Mouse (Mus musculus): ENCODE measurements at regions not wholly inside any gene's neighbourhood (a gene's known extent, or its start where the extent isn't known, plus 50 kb on each side); places are given as distances from the start of the nearest gene placed in this dataset.

DNA sequence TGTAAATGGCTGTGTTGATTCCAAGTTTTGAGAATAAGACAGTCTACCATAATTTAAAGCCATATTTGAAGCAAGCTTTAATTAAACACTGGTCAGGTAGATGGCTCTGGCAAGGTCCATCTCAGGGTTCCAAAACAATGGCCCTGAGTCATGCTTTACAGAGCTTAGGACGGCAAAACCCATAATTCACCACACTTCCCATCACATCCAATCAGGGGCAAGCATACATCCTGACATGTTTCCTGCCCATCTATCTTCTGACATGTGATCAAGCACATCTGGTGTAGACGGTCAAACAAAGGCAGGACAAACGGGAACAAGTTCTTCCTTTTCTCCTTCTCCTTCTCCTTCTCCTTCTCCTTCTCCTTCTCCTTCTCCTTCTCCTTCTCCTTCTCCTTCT is 101.5 kb downstream of the Zfp706 start:
- no peak overlapping the region for H3K4me3 ChIP-seq (ENCODE audit: low read depth, low read length)
- no peak for TF ChIP-seq CTCF (IDR thresholded peaks at IDR 0.05; ENCODE audit: extremely low read depth, insufficient read length, insufficient replicate concordance, low read depth, low read length)
- WGBS, result 73% methylated on average over 3 of the region's 3 CpGs
- H3K27me3 ChIP-seq (ENCODE audit: control insufficient read depth, insufficient read depth, low read length), result no peaks in the 10 kb centered on the region
- H3K4me1 ChIP-seq (ENCODE audit: control insufficient read depth, insufficient read depth, insufficient read length, low read length), result peaks cover 25% of the 10 kb centered on the region
- H3K27ac ChIP-seq (ENCODE audit: insufficient read depth, low read depth, low read length), result no peak overlapping the region
- H3K36me3 ChIP-seq (ENCODE audit: control insufficient read depth, insufficient read depth, low read length), result no peaks in the 10 kb centered on the region

DNA sequence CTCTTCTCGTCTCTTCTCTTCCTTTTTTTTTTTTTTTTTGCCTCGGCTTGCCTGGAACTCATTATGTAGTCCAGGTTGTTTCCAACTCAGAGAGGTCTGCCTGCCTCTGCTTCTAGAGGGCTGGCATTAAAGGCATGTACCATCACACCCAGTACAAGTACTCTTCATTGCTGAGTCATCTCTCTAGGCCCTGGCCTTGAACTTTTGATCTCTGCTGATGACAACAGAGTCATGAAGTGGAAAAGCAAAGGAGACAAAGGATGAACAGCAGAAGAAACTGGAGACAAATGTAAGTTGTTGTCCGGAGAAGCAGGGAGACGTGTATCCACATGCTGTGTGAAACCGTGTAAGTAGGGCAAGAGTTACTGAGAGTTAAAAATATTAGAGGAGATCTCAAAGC is 103.7 kb downstream of the Zfp706 start:
- H3K27ac ChIP-seq (ENCODE audit: insufficient read depth, low read depth, low read length), result peak overlapping the region; percentile 75
- H3K27me3 ChIP-seq (ENCODE audit: control insufficient read depth, insufficient read depth, low read length), result no peaks in the 10 kb centered on the region
- no peaks in the 10 kb centered on the region for H3K36me3 ChIP-seq (ENCODE audit: control insufficient read depth, insufficient read depth, low read length)
- TF ChIP-seq CTCF (IDR thresholded peaks at IDR 0.05; ENCODE audit: extremely low read depth, insufficient read length, insufficient replicate concordance, low read depth, low read length) (no peak), POLR2A (IDR thresholded peaks at IDR 0.05; ENCODE audit: low read depth, low read length) (no peak)
- peaks cover 36% of the 10 kb centered on the region for H3K4me1 ChIP-seq (ENCODE audit: control insufficient read depth, insufficient read depth, insufficient read length, low read length)
- 79% methylated on average over 5 of the region's 5 CpGs for WGBS
- H3K4me3 ChIP-seq (ENCODE audit: low read depth, low read length), result no peak overlapping the region

GRCm38 (mm10) chr15:36903309-36903708 is 104.3 kb downstream of the Zfp706 start:
- no peaks in the 10 kb centered on the region for H3K27me3 ChIP-seq (ENCODE audit: control insufficient read depth, insufficient read depth, low read length)
- H3K36me3 ChIP-seq (ENCODE audit: control insufficient read depth, insufficient read depth, low read length), result no peaks in the 10 kb centered on the region
- TF ChIP-seq POLR2A (IDR thresholded peaks at IDR 0.05; ENCODE audit: low read depth, low read length) (no peak), CTCF (IDR thresholded peaks at IDR 0.05; ENCODE audit: extremely low read depth, insufficient read length, insufficient replicate concordance, low read depth, low read length) (no peak)
- H3K27ac ChIP-seq (ENCODE audit: insufficient read depth, low read depth, low read length), result peak overlapping the region; percentile 75
- WGBS, result 35% methylated on average over 4 of the region's 4 CpGs
- H3K4me3 ChIP-seq (ENCODE audit: low read depth, low read length), result no peak overlapping the region
- H3K4me1 ChIP-seq (ENCODE audit: control insufficient read depth, insufficient read depth, insufficient read length, low read length), result peaks cover 39% of the 10 kb centered on the region

DNA sequence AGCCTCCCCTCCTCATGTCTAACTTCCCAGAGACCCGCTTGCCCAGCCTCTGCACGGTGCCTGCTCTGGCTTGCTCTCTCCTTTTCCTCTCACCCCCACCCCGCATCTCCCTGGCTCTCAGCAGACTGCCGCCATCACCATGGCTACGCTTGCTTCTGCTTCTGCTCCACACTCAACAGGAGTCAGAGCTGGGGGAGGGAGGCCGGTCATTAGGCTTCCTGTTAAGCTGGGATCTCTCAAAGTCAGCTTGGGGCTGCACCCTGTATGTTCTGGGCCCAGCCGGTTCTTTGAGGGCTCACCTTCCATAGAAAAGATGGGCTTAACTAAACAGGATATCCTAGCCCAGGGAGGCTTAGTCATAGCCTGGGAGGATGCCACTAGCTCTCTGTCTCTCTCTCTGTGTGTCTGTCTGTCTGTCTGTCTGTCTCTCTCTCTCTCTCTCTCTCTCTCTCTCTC is 105.7 kb downstream of the Zfp706 start:
- Histone ChIP-seq H3K4me3 (ENCODE audit: low read depth, low read length) (no peak overlapping the region), H3K27ac (ENCODE audit: insufficient read depth, low read depth, low read length) (peak overlapping the region; percentile 90), H3K4me1 (ENCODE audit: control insufficient read depth, insufficient read depth, insufficient read length, low read length) (peaks cover 50% of the 10 kb centered on the region), H3K27me3 (ENCODE audit: control insufficient read depth, insufficient read depth, low read length) (no peaks in the 10 kb centered on the region), H3K36me3 (ENCODE audit: control insufficient read depth, insufficient read depth, low read length) (no peaks in the 10 kb centered on the region)
- WGBS, result 45% methylated on average over 7 of the region's 7 CpGs
- TF ChIP-seq CTCF (IDR thresholded peaks at IDR 0.05; ENCODE audit: extremely low read depth, insufficient read length, insufficient replicate concordance, low read depth, low read length) (no peak), POLR2A (IDR thresholded peaks at IDR 0.05; ENCODE audit: low read depth, low read length) (no peak)

- Histone ChIP-seq H3K36me3 (ENCODE audit: control insufficient read depth, insufficient read depth, low read length) (no peaks in the 10 kb centered on the region), H3K27ac (ENCODE audit: insufficient read depth, low read depth, low read length) (peak overlapping the region; percentile 90), H3K4me1 (ENCODE audit: control insufficient read depth, insufficient read depth, insufficient read length, low read length) (peaks cover 50% of the 10 kb centered on the region), H3K27me3 (ENCODE audit: control insufficient read depth, insufficient read depth, low read length) (no peaks in the 10 kb centered on the region), H3K4me3 (ENCODE audit: low read depth, low read length) (no peak overlapping the region)
- TF ChIP-seq CTCF (IDR thresholded peaks at IDR 0.05; ENCODE audit: extremely low read depth, insufficient read length, insufficient replicate concordance, low read depth, low read length), result no peak
- no peak for TF ChIP-seq POLR2A (IDR thresholded peaks at IDR 0.05; ENCODE audit: low read depth, low read length)
- 61% methylated on average over 5 of the region's 5 CpGs for WGBS
Observed at GRCm38 (mm10) chr15:36901350-36901749, 106.2 kb downstream of the Zfp706 start.

DNA sequence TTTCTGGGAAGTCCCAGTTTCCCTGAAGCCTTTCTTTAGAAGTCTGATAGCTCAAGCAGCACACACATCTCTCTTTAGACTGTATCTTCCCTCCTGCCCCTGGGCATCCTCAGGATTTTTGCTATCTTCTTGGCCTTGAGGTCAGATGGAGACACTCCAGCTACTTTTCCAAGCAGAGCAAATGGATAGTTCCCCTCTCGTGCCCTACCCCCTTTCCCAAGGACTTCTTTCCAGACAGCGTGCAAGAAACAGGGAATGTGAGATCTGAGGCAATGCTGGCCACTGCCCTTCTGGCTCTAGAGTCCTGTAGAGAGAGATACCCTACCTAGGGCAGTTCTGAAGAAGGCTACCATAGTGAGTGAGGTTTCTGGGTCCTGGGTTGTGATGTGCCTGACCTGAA is 106.6 kb downstream of the Zfp706 start:
- Histone ChIP-seq H3K36me3 (ENCODE audit: control insufficient read depth, insufficient read depth, low read length) (no peaks in the 10 kb centered on the region), H3K4me3 (ENCODE audit: low read depth, low read length) (no peak overlapping the region), H3K27me3 (ENCODE audit: control insufficient read depth, insufficient read depth, low read length) (no peaks in the 10 kb centered on the region), H3K27ac (ENCODE audit: insufficient read depth, low read depth, low read length) (peak overlapping the region; percentile 90), H3K4me1 (ENCODE audit: control insufficient read depth, insufficient read depth, insufficient read length, low read length) (peaks cover 50% of the 10 kb centered on the region)
- WGBS, result 35% methylated on average over 2 of the region's 2 CpGs
- TF ChIP-seq CTCF (IDR thresholded peaks at IDR 0.05; ENCODE audit: extremely low read depth, insufficient read length, insufficient replicate concordance, low read depth, low read length) (no peak), POLR2A (IDR thresholded peaks at IDR 0.05; ENCODE audit: low read depth, low read length) (no peak)

- 22% methylated on average over 2 of the region's 2 CpGs for WGBS
- no peak for TF ChIP-seq CTCF (IDR thresholded peaks at IDR 0.05; ENCODE audit: extremely low read depth, insufficient read length, insufficient replicate concordance, low read depth, low read length)
- TF ChIP-seq POLR2A (IDR thresholded peaks at IDR 0.05; ENCODE audit: low read depth, low read length), result no peak
- no peaks in the 10 kb centered on the region for H3K27me3 ChIP-seq (ENCODE audit: control insufficient read depth, insufficient read depth, low read length)
- peak overlapping the region; percentile 99 for H3K27ac ChIP-seq (ENCODE audit: insufficient read depth, low read depth, low read length)
- peaks cover 50% of the 10 kb centered on the region for H3K4me1 ChIP-seq (ENCODE audit: control insufficient read depth, insufficient read depth, insufficient read length, low read length)
- no peaks in the 10 kb centered on the region for H3K36me3 ChIP-seq (ENCODE audit: control insufficient read depth, insufficient read depth, low read length)
- no peak overlapping the region for H3K4me3 ChIP-seq (ENCODE audit: low read depth, low read length)
Observed at GRCm38 (mm10) chr15:36899882-36900281, 107.7 kb downstream of the Zfp706 start.
